In the genomic region with DNA sequence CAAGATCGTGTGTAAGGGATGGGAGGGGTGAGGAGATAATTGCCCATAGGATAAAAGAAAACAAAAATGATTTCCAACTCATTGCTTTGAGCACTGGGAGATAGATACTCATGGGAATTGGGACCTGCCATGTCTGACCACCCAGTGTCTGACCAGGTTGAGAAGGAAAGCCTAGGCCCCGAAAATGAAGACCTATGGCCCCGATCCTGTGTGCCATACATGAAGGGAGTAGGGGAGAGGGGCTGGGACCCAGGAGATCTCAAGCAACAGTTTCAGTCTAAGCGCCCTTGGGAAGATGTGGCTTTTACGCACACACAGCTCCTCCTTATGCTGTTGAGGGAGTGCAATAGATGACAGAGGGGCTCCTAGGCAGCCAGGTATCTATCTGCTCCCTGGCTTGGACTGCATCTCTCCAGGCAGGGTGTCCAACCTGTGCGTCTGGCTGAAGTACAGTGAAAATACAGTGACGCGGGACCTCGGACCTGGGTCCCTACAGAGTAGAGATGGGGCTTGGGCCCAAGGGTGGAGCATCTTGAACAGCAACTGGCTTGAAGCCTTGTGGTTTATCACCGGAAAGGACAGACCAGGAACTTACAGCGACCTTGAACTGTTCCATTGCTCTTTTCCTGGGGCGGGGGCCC, we compare ENCODE assay signal across 8 mouse cellular contexts. TPM values are rescaled to one million over a fixed set of nuclear protein-coding genes. Genes with fewer than 3 reads are reported as not detected.
DNase-seq lines count a peak whose midpoint lies in the region; ATAC-seq lines count a peak whose summit lies in the region.

No protein-coding gene starts in this region.

- H3K4me2 ChIP-seq in limb, embryonic 11.5 days (ENCODE audit: low read depth, severe bottlenecking) = peak overlapping the region; percentile 90

- H3K27ac ChIP-seq in limb, embryonic 11.5 days (replicated peaks; ENCODE audit: low read depth, low read length) = no peak overlapping the region

- no peaks in the 10 kb centered on the region for H3K9me3 ChIP-seq in limb, embryonic 11.5 days (ENCODE audit: control insufficient read depth, low read length)

- DNase-seq in embryo, embryonic 10.5 days (ENCODE audit: low spot score) = peak; percentile 19
- no peak for DNase-seq in embryo, embryonic 10 days (ENCODE audit: low spot score)
- peak; percentile 5 to 16 for DNase-seq in urinary bladder, postnatal 36 days (ENCODE audit: low spot score in 2 of 2)
- no peak for DNase-seq in urinary bladder, postnatal 25 days (ENCODE audit: low spot score)
- peak; percentile 32 for DNase-seq in limb, embryonic 11.5 days (ENCODE audit: low spot score)
- DNase-seq in retina, embryonic 14.5 days (ENCODE audit: low spot score) = peak; percentile 18
- DNase-seq in yolk sac, embryonic 10.5 days (ENCODE audit: low spot score) = no peak

- H3K9ac ChIP-seq in limb, embryonic 11.5 days (ENCODE audit: low read length) = no peak overlapping the region

- H3K36me3 ChIP-seq in limb, embryonic 11.5 days (ENCODE audit: control insufficient read depth, insufficient read depth, low read length) = no peaks in the 10 kb centered on the region

- 9% methylated on average over 12 of the region's 12 CpGs for WGBS in limb, embryonic 11.5 days

- H3K4me1 ChIP-seq in limb, embryonic 11.5 days (ENCODE audit: control insufficient read depth, insufficient read depth, low read length) = no peaks in the 10 kb centered on the region

- ATAC-seq in limb, embryonic 11.5 days (ENCODE audit: insufficient number of reproducible peaks, low FRiP score, low TSS enrichment, low read depth) = no peak
- no peak for ATAC-seq in megakaryocyte-erythroid progenitor cell, adult 5-6 weeks (replicated peaks; ENCODE audit: low FRiP score, low TSS enrichment, poor library complexity, severe bottlenecking)

- H3K4me3 ChIP-seq in limb, embryonic 11.5 days (ENCODE audit: low read depth, low read length) = peak overlapping the region; percentile 41

- peaks cover 35% of the 10 kb centered on the region for H3K27me3 ChIP-seq in limb, embryonic 11.5 days (ENCODE audit: control insufficient read depth, insufficient read depth, low read length)

RNA-seq across cellular contexts. Expression of a gene that starts 0.6 kb away (rescaled TPM):
- 1.9 and 2.9 TPM in 2 replicates for polyA plus RNA-seq in limb, embryonic 11.5 days (2014; fragmentation: Nextera tagmentation; extraction: Ambion mirVana)
- total RNA-seq in megakaryocyte-erythroid progenitor cell, adult 5-6 weeks (2014; fragmentation: Nextera tagmentation) = not detected in 2 replicates
- total RNA-seq in megakaryocyte-erythroid progenitor cell, adult 5-6 weeks (2017) = not detected in 2 replicates

Comparison
In these comparisons a context has a peak if more than half of its experiments do, and no peak if none do; other contexts are left out.
1. DNase-seq: peak in embryo, embryonic 10.5 days (single experiment), urinary bladder, postnatal 36 days (2 of 2), limb, embryonic 11.5 days (single experiment) and retina, embryonic 14.5 days (single experiment); none in embryo, embryonic 10 days (single experiment), urinary bladder, postnatal 25 days (single experiment) and yolk sac, embryonic 10.5 days (single experiment).